Mouse (Mus musculus): Measurements from ENCODE around the gene Eci2. TPM values are rescaled to one million over a fixed set of nuclear protein-coding genes. Genes with fewer than 3 reads are reported as not detected.
A peak's percentile ranks its signal among the peaks of the same experiment; 100 is the strongest.

Eci2 gene
- 15.0 and 16.0 TPM in 2 replicates for polyA plus RNA-seq (2012; rRNA removed)

DNA sequence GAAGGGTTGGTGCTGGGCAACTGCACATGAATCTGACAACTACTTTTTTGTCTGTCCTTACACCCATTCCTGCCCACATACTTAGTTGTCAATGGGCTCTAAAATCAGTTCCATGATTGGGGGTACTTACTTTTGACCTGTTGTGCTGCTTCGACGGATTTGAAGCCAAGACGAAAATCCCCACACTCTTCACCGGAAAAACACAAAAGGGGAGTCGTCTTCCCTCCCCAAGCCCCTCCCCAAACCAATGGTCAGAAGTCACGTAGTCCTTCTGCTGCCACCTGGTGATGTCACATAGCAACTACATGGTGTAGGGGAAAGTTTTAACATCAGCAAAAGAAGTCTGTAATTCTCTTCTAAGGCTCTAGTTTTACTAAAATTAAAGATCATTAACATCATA is at the start of gene Eci2:
Gene Eci2 (minus strand): TSS at position 218 of the 400 bp plus-strand sequence.
- Histone ChIP-seq H3K4me1 (ENCODE audit: control insufficient read depth, insufficient read depth, insufficient read length) (no peaks in the 10 kb centered on the region), H3K27ac (ENCODE audit: insufficient read depth, low read length) (no peak within 1 kb of the TSS), H3K4me3 (ENCODE audit: extremely low read depth, insufficient read depth, insufficient read length) (no peak within 1 kb of the TSS), H3K27me3 (ENCODE audit: control insufficient read depth, insufficient read depth, low read length) (no peaks in the 10 kb centered on the region; the same call in 1 of the 2 replicates), H3K36me3 (ENCODE audit: control insufficient read depth, insufficient read depth, low read length) (no peaks in the 10 kb centered on the region)
- 4% methylated on average over 6 of the region's 6 CpGs for WGBS
- TF ChIP-seq CTCF (IDR thresholded peaks at IDR 0.05; ENCODE audit: extremely low read depth, insufficient read depth, insufficient read length, insufficient replicate concordance), result no peak; the same call in 1 of the 2 replicates
- no peak for TF ChIP-seq POLR2A (IDR thresholded peaks at IDR 0.05; ENCODE audit: low read depth, low read length)
- DNase-seq (ENCODE audit: low read depth in 1 of 2, low spot score in 2 of 2), result peak; percentile 6 to 12

DNA sequence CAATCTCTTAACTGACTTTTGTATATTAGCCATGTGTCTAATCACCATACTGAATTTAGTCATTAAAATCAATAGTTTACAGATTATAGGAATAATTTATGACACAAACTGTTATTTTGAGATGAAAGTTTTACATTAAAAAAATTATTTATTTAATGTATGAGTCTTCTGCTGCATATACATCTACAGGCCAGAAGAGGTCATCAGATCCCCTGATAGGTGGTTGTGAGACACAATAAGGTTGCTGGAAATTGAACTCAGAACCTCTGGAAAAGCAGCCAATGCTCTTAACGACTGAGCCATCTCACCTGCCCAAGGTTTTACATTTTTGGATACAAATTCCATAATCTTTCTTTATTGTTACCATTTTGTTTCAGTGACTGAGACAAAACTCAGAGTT is 48.0 kb upstream of the Eci2 start:
- Histone ChIP-seq H3K4me1 (ENCODE audit: control insufficient read depth, insufficient read depth, insufficient read length) (no peaks in the 10 kb centered on the region), H3K36me3 (ENCODE audit: control insufficient read depth, insufficient read depth, low read length) (no peaks in the 10 kb centered on the region), H3K4me3 (ENCODE audit: extremely low read depth, insufficient read depth, insufficient read length) (no peak overlapping the region), H3K27ac (ENCODE audit: insufficient read depth, low read length) (no peak overlapping the region), H3K27me3 (ENCODE audit: control insufficient read depth, insufficient read depth, low read length) (no peaks in the 10 kb centered on the region)
- DNase-seq (ENCODE audit: low read depth in 1 of 2, low spot score in 2 of 2), result no peak
- 63% methylated on average over 1 of the region's 1 CpGs for WGBS
- TF ChIP-seq CTCF (IDR thresholded peaks at IDR 0.05; ENCODE audit: extremely low read depth, insufficient read depth, insufficient read length, insufficient replicate concordance), result no peak
- TF ChIP-seq POLR2A (IDR thresholded peaks at IDR 0.05; ENCODE audit: low read depth, low read length), result no peak

GRCm38 (mm10) chr13:35070485-35071472 is 43.9 kb upstream of the Eci2 start:
- no peak overlapping the region for H3K27ac ChIP-seq (ENCODE audit: insufficient read depth, low read length)
- H3K27me3 ChIP-seq (ENCODE audit: control insufficient read depth, insufficient read depth, low read length), result no peaks in the 10 kb centered on the region
- H3K36me3 ChIP-seq (ENCODE audit: control insufficient read depth, insufficient read depth, low read length), result no peaks in the 10 kb centered on the region
- DNase-seq (ENCODE audit: low read depth in 1 of 2, low spot score in 2 of 2), result no peak
- no peak overlapping the region for H3K4me3 ChIP-seq (ENCODE audit: extremely low read depth, insufficient read depth, insufficient read length)
- H3K4me1 ChIP-seq (ENCODE audit: control insufficient read depth, insufficient read depth, insufficient read length), result no peaks in the 10 kb centered on the region
- WGBS, result 89% methylated on average over 9 of the region's 9 CpGs
- no peak for TF ChIP-seq CTCF (IDR thresholded peaks at IDR 0.05; ENCODE audit: extremely low read depth, insufficient read depth, insufficient read length, insufficient replicate concordance)
- TF ChIP-seq POLR2A (IDR thresholded peaks at IDR 0.05; ENCODE audit: low read depth, low read length), result no peak

- TF ChIP-seq POLR2A (IDR thresholded peaks at IDR 0.05; ENCODE audit: low read depth, low read length) (no peak), CTCF (IDR thresholded peaks at IDR 0.05; ENCODE audit: extremely low read depth, insufficient read depth, insufficient read length, insufficient replicate concordance) (no peak)
- no peak overlapping the region for H3K4me3 ChIP-seq (ENCODE audit: extremely low read depth, insufficient read depth, insufficient read length)
- H3K27ac ChIP-seq (ENCODE audit: insufficient read depth, low read length), result no peak overlapping the region
- no peaks in the 10 kb centered on the region for H3K4me1 ChIP-seq (ENCODE audit: control insufficient read depth, insufficient read depth, insufficient read length)
- no peaks in the 10 kb centered on the region for H3K27me3 ChIP-seq (ENCODE audit: control insufficient read depth, insufficient read depth, low read length)
- 86% methylated on average over 2 of the region's 2 CpGs for WGBS
- no peak for DNase-seq (ENCODE audit: low read depth in 1 of 2, low spot score in 2 of 2)
- H3K36me3 ChIP-seq (ENCODE audit: control insufficient read depth, insufficient read depth, low read length), result no peaks in the 10 kb centered on the region
Observed at GRCm38 (mm10) chr13:35067084-35067483, 40.2 kb upstream of the Eci2 start.

- no peak overlapping the region for H3K27ac ChIP-seq (ENCODE audit: insufficient read depth, low read length)
Observed at GRCm38 (mm10) chr13:35066033-35066432, 39.1 kb upstream of the Eci2 start.

DNA sequence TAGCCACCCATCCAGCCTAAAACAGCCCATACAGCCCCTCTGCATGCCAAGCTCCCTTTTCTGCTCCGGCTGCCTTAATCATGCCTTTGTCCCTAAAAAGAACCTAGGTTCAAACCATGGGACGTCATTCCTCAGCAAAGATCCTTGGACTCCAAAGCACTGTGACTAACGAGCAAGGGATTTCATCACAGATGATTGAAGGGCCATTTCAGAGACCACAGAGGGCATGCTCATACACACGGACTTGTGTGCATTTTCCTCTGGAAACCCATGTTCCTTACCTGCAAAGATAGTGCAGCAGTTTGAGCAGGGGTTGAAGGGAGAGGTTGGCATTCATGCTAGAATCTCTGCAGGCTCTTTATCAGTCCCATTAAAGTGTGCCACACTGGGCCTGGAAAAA is 37.5 kb upstream of the Eci2 start:
- Histone ChIP-seq H3K27ac (ENCODE audit: insufficient read depth, low read length) (no peak overlapping the region), H3K27me3 (ENCODE audit: control insufficient read depth, insufficient read depth, low read length) (no peaks in the 10 kb centered on the region), H3K4me1 (ENCODE audit: control insufficient read depth, insufficient read depth, insufficient read length) (no peaks in the 10 kb centered on the region), H3K36me3 (ENCODE audit: control insufficient read depth, insufficient read depth, low read length) (no peaks in the 10 kb centered on the region), H3K4me3 (ENCODE audit: extremely low read depth, insufficient read depth, insufficient read length) (no peak overlapping the region)
- TF ChIP-seq POLR2A (IDR thresholded peaks at IDR 0.05; ENCODE audit: low read depth, low read length), result no peak
- TF ChIP-seq CTCF (IDR thresholded peaks at IDR 0.05; ENCODE audit: extremely low read depth, insufficient read depth, insufficient read length, insufficient replicate concordance), result no peak
- 93% methylated on average over 4 of the region's 4 CpGs for WGBS
- no peak for DNase-seq (ENCODE audit: low read depth in 1 of 2, low spot score in 2 of 2)

More at GRCm38 (mm10) chr13:35066033-35066432, 39.1 kb upstream of the Eci2 start:
- no peak for DNase-seq (ENCODE audit: low read depth in 1 of 2, low spot score in 2 of 2)
- no peaks in the 10 kb centered on the region for H3K4me1 ChIP-seq (ENCODE audit: control insufficient read depth, insufficient read depth, insufficient read length)
- H3K4me3 ChIP-seq (ENCODE audit: extremely low read depth, insufficient read depth, insufficient read length), result no peak overlapping the region
- TF ChIP-seq CTCF (IDR thresholded peaks at IDR 0.05; ENCODE audit: extremely low read depth, insufficient read depth, insufficient read length, insufficient replicate concordance), result no peak
- TF ChIP-seq POLR2A (IDR thresholded peaks at IDR 0.05; ENCODE audit: low read depth, low read length), result no peak
- WGBS, result 69% methylated on average over 2 of the region's 2 CpGs
- H3K27me3 ChIP-seq (ENCODE audit: control insufficient read depth, insufficient read depth, low read length), result no peaks in the 10 kb centered on the region
- no peaks in the 10 kb centered on the region for H3K36me3 ChIP-seq (ENCODE audit: control insufficient read depth, insufficient read depth, low read length)

DNA sequence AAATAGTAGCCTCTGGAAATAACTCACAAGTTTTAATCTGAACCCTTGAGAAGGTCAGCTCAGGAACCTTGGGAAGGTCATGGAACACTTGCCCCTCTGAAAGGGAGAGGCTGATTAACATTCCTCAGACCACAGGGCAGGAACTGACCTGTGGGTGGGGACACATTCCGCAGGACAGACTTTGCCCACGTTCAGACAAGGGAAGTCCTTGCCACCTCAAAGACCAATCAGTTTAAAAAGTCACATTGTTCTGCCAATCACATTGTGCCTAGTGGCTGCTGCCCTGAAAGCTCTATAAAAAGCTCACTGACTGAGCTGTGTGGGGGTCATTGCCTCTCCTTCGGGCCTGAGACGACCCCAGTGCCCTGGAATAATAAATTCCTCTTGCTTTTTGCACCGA is 31.2 kb upstream of the Eci2 start:
- Histone ChIP-seq H3K27ac (ENCODE audit: insufficient read depth, low read length) (no peak overlapping the region), H3K4me3 (ENCODE audit: extremely low read depth, insufficient read depth, insufficient read length) (no peak overlapping the region), H3K27me3 (ENCODE audit: control insufficient read depth, insufficient read depth, low read length) (no peaks in the 10 kb centered on the region), H3K36me3 (ENCODE audit: control insufficient read depth, insufficient read depth, low read length) (no peaks in the 10 kb centered on the region), H3K4me1 (ENCODE audit: control insufficient read depth, insufficient read depth, insufficient read length) (no peaks in the 10 kb centered on the region)
- WGBS, result 54% methylated on average over 5 of the region's 5 CpGs
- TF ChIP-seq CTCF (IDR thresholded peaks at IDR 0.05; ENCODE audit: extremely low read depth, insufficient read depth, insufficient read length, insufficient replicate concordance), result no peak
- TF ChIP-seq POLR2A (IDR thresholded peaks at IDR 0.05; ENCODE audit: low read depth, low read length), result no peak
- DNase-seq (ENCODE audit: low read depth in 1 of 2, low spot score in 2 of 2), result no peak
